Mouse (Mus musculus) olfactory bulb, adult 2 months (tissue): ENCODE measurements around the gene Lrrd1. TPM values are rescaled to one million over a fixed set of nuclear protein-coding genes. Genes with fewer than 3 reads are reported as not detected.
A peak's percentile ranks its signal among the peaks of the same experiment; 100 is the strongest.
"Not testable (repeated sequence)": the region's sequence is repeated elsewhere in the genome, so short reads cannot be mapped to it uniquely, and the experiment has no call there.

Experiments used
- H3K27ac ChIP-seq: fragments of 200-500 bp; 2 replicates; pipeline ENCODE4 v1.5.1; 2012; ENCODE audit warnings: low read depth, low read length; ENCODE audit not compliant: insufficient read depth
- H3K4me1 ChIP-seq: fragments of 200-500 bp; 2 replicates; pipeline ENCODE4 v1.6.1; 2012; ENCODE audit warnings: low read length; ENCODE audit not compliant: control insufficient read depth, insufficient read depth
- H3K4me3 ChIP-seq: fragments of 200-500 bp; 2 replicates; pipeline ENCODE4 v1.5.1; 2012; ENCODE audit warnings: mild to moderate bottlenecking, low read depth, low read length, moderate library complexity; ENCODE audit not compliant: insufficient read depth
- CTCF ChIP-seq: fragments of 200-500 bp; IDR thresholded peaks from 2 replicates; pipeline ENCODE4 v1.5.1; 2012; ENCODE audit warnings: low read depth, mild to moderate bottlenecking, low read length, moderate library complexity; ENCODE audit not compliant: insufficient read depth
- POLR2A ChIP-seq: fragments of 200-500 bp; IDR thresholded peaks from 2 replicates; pipeline ENCODE4 v1.6.1; 2012; ENCODE audit warnings: mild to moderate bottlenecking, low read depth, low read length, moderate library complexity; ENCODE audit not compliant: insufficient read depth
- WGBS: fragments of 180-500 bp; shearing (Covaris S2); methylation state at CpG from one replicate; pipeline ENCODE4 v1.1.7; 2018; 5-methylcytosine and 5-hydroxymethylcytosine counted together
- polyA plus RNA-seq: library from polyadenylated mRNA; stranded (reverse); fragments of >200 nt; gene quantifications from 2 replicates; pipeline ENCODE4 v1.2.4, GENCODE M21; 2012; ENCODE audit warnings: low replicate concordance; ENCODE audit not compliant: missing spikeins, insufficient read depth, insufficient read length

Lrrd1 gene
- polyA plus RNA-seq, 1 experiment, result not detected

- Histone ChIP-seq H3K4me3 (no peak overlapping the region), H3K27ac (no peak overlapping the region), H3K4me1 (no peaks in the 10 kb centered on the region)
- 100% methylated on average over 1 of the region's 1 CpGs for WGBS
- no peak for TF ChIP-seq CTCF
- no peak for TF ChIP-seq POLR2A
These were observed 36.5 kb upstream of the Lrrd1 start for GRCm38 (mm10) chr5:3808472-3808871.

GRCm38 (mm10) chr5:3834107-3834506, 10.9 kb upstream of the Lrrd1 start:
- H3K4me3 ChIP-seq, result no peak overlapping the region
- WGBS, result 85% methylated on average over 1 of the region's 1 CpGs

GRCm38 (mm10) chr5:3870161-3870560, 25.2 kb downstream of the Lrrd1 start:
- no peak overlapping the region for H3K4me3 ChIP-seq
- no peak overlapping the region for H3K27ac ChIP-seq
- no peak for TF ChIP-seq CTCF
- TF ChIP-seq POLR2A, result no peak
- peaks cover 3% of the 10 kb centered on the region; the same call in 1 of the 2 replicates for H3K4me1 ChIP-seq
- WGBS, result 74% methylated on average over 4 of the region's 4 CpGs

More at GRCm38 (mm10) chr5:3834107-3834506, 10.9 kb upstream of the Lrrd1 start:
- Histone ChIP-seq H3K27ac (no peak overlapping the region), H3K4me1 (no peaks in the 10 kb centered on the region)
- no peak for TF ChIP-seq POLR2A

GRCm38 (mm10) chr5:3872348-3872747, 27.4 kb downstream of the Lrrd1 start:
- TF ChIP-seq POLR2A (no peak), CTCF (no peak)
- peaks cover 3% of the 10 kb centered on the region; the same call in 1 of the 2 replicates for H3K4me1 ChIP-seq
- H3K27ac ChIP-seq, result no peak overlapping the region
- WGBS, result 72% methylated on average over 1 of the region's 1 CpGs
- no peak overlapping the region for H3K4me3 ChIP-seq

- Histone ChIP-seq H3K4me3 (no peak overlapping the region), H3K4me1 (peaks cover 3% of the 10 kb centered on the region; the same call in 1 of the 2 replicates), H3K27ac (no peak overlapping the region)
- TF ChIP-seq CTCF (no peak), POLR2A (no peak)
- WGBS, result 62% methylated on average over 3 of the region's 3 CpGs
These were observed 28.5 kb downstream of the Lrrd1 start for GRCm38 (mm10) chr5:3873485-3873884.

- not testable (repeated sequence) for H3K27ac ChIP-seq, H3K4me1 ChIP-seq, H3K4me3 ChIP-seq
- WGBS, result 91% methylated on average over 7 of the region's 7 CpGs
These were observed 41.9 kb downstream of the Lrrd1 start for GRCm38 (mm10) chr5:3886862-3887261.

- no peak overlapping the region for H3K27ac ChIP-seq
- TF ChIP-seq POLR2A, result no peak
- no peak for TF ChIP-seq CTCF
- no peaks in the 10 kb centered on the region for H3K4me1 ChIP-seq
These were observed 44.2 kb downstream of the Lrrd1 start for GRCm38 (mm10) chr5:3889201-3889600.

GRCm38 (mm10) chr5:3893459-3894293, 48.7 kb downstream of the Lrrd1 start, which contains the start of gene Mterf1a:
TSS of gene Mterf1a (minus strand) at chr5:3893933.
- not testable (repeated sequence) for H3K4me1 ChIP-seq, H3K27ac ChIP-seq
- peak within 1 kb of the TSS; percentile 30; the same call in 1 of the 2 replicates for H3K4me3 ChIP-seq
- WGBS, result under 1% methylated on average over 10 of the region's 47 CpGs

More at GRCm38 (mm10) chr5:3889201-3889600, 44.2 kb downstream of the Lrrd1 start:
- no peak overlapping the region for H3K4me3 ChIP-seq

GRCm38 (mm10) chr5:3894294-3894619, 49.3 kb downstream of the Lrrd1 start:
- H3K4me1 ChIP-seq, H3K27ac ChIP-seq, H3K4me3 ChIP-seq: not testable (repeated sequence)
- 96% methylated on average over 4 of the region's 4 CpGs for WGBS

GRCm38 (mm10) chr5:3905471-3905870, 60.5 kb downstream of the Lrrd1 start:
- 59% methylated on average over 2 of the region's 2 CpGs for WGBS
- H3K4me1 ChIP-seq, result no peaks in the 10 kb centered on the region
- H3K27ac ChIP-seq, result no peak overlapping the region
- H3K4me3 ChIP-seq, result no peak overlapping the region
- no peak for TF ChIP-seq POLR2A
- no peak for TF ChIP-seq CTCF

Other genes with a start within 250 kb of the Lrrd1 start
- not detected in 2 replicates for gene Pex1, start 249.1 kb upstream of the Lrrd1 start, polyA plus RNA-seq
- not detected in 2 replicates for gene Rbm48, start 248.6 kb upstream of the Lrrd1 start, polyA plus RNA-seq
- gene Tmbim7, start 194.0 kb upstream of the Lrrd1 start, polyA plus RNA-seq, result not detected in 2 replicates
- gene Gatad1, start 188.0 kb upstream of the Lrrd1 start, polyA plus RNA-seq, result not detected in 2 replicates
- gene Ankib1, start 42.2 kb upstream of the Lrrd1 start, polyA plus RNA-seq, result not detected in 2 replicates
- not detected in 2 replicates for gene Krit1, start 42.0 kb upstream of the Lrrd1 start, polyA plus RNA-seq
- gene Mterf1a, start 48.8 kb downstream of the Lrrd1 start, polyA plus RNA-seq, result not detected in 2 replicates
- gene Akap9, start 82.9 kb downstream of the Lrrd1 start, polyA plus RNA-seq, result 166 and 226 TPM in 2 replicates